Mouse (Mus musculus) MEL (cell line): ENCODE data around the gene Arap1.

ENCODE experiments used
- CTCF ChIP-seq, 3 experiments: IDR thresholded peaks in 2 of 3; conservative IDR thresholded peaks in 1 of 3; 2 replicates each; pipeline ENCODE4 v1.5.1; 2011 to 2012; ENCODE audit warnings: low read length in 3 of 3, low read depth in 2 of 3, mild to moderate bottlenecking in 2 of 3, improper control_type of control experiment in 1 of 3, inconsistent platforms in 1 of 3, mixed read lengths in 1 of 3, moderate library complexity in 1 of 3; ENCODE audit not compliant: control insufficient read depth in 1 of 3, insufficient read depth in 1 of 3, poor library complexity in 1 of 3, severe bottlenecking in 1 of 3
- ELF1 ChIP-seq: IDR thresholded peaks from 2 replicates; pipeline ENCODE4 v1.6.1; 2014; ENCODE audit warnings: low read depth, mild to moderate bottlenecking, inconsistent platforms, low read length, improper control_type of control experiment, moderate library complexity
- EP300 ChIP-seq, 2 experiments: IDR thresholded peaks; 2 replicates each; pipeline ENCODE4 v1.6.1; 2011; ENCODE audit warnings: improper control_type of control experiment in 2 of 2, low read length in 2 of 2, low read depth in 1 of 2, mild to moderate bottlenecking in 1 of 2
- JUND ChIP-seq: IDR thresholded peaks from 2 replicates; pipeline ENCODE4 v1.6.1; 2011; ENCODE audit warnings: low read depth, mild to moderate bottlenecking, improper control_type of control experiment, low read length
- MAFK ChIP-seq: IDR thresholded peaks from 2 replicates; pipeline ENCODE4 v1.6.1; 2011; ENCODE audit warnings: low read depth, mild to moderate bottlenecking, low read length, improper control_type of control experiment, borderline replicate concordance
- NRF1 ChIP-seq: IDR thresholded peaks from 2 replicates; pipeline ENCODE4 v1.6.1; 2014; ENCODE audit warnings: low read depth, mild to moderate bottlenecking, inconsistent platforms, low read length, improper control_type of control experiment, moderate library complexity; ENCODE audit not compliant: poor library complexity, insufficient read depth, severe bottlenecking
- USF1 ChIP-seq: IDR thresholded peaks from 2 replicates; pipeline ENCODE4 v1.6.1; 2014; ENCODE audit warnings: low read depth, mild to moderate bottlenecking, inconsistent platforms, low read length, improper control_type of control experiment, moderate library complexity

- TF ChIP-seq NRF1 (no peak), CTCF (IDR thresholded peaks at IDR 0.05 in 2 of 3, conservative IDR thresholded peaks at IDR 0.05 in 1 of 3; ENCODE audit: control insufficient read depth in 1 of 3, insufficient read depth in 1 of 3, low read depth in 2 of 3, low read length in 3 of 3, poor library complexity in 1 of 3, severe bottlenecking in 1 of 3) (no peak), ELF1 (no peak), EP300 (IDR thresholded peaks at IDR 0.05; ENCODE audit: low read depth in 1 of 2, low read length in 2 of 2) (no peak), USF1 (no peak), MAFK (no peak), JUND (no peak)
These were observed 37.9 kb upstream of the Arap1 start for GRCm38 (mm10) chr7:101309985-101310326.
